Mouse (Mus musculus) spleen, adult 12 weeks (tissue): ENCODE data around the gene Gca.

Experiments used
- DNase-seq: peaks from one replicate; pipeline ENCODE4 v3.0.0; 2022; ENCODE audit warnings: low spot score

The Gca gene

DNA sequence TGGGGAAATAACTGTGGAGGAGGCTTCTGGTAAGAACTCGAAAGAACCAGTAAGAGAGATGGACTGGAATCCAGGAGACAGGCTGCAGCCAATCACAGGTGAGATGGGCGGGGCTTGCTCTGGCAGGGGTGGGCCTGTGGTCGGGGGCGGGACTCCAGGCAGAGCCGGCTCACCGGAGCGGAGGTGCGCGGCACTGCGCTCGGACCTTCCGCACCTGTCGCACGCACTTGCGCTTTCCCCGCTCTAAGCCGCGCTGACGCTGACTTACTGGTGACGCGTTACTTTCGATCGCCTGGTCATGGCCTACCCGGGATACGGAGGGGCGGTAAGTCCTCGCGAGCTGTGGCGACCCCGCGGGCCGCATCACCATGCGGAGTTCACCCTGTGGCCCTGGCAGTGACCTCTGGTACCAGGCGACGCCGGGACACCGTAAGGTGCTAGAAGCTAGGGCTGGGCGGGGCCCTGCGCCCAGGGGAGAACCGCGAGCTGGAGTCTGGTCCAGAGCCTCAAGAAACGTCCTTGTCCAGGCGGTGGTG is at the start of gene Gca:
Gca (plus strand) TSS at position 151 of the 536 bp plus-strand sequence.
- peak; percentile 61 for DNase-seq

DNA sequence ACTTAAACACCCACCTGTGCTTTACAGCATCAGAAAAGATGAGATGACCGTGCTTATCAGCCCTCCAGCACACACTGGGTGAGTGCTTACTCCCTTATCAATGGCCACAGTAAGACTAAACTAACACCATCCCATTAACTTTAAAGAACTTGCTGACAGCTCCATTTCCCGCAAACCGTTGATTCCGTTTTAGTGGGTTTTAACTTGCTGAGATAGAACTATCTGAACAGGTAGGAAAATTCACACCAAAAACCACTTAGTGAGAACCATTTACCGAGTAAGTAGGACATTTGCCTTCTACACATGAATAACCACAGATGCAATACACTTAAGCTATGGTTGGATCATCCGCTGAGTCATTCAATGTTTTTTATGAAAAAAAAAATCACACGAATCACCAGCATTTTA is 45.1 kb upstream of the Gca start:
- DNase-seq, result peak; percentile 48

- no peak for DNase-seq
Measured at GRCm38 (mm10) chr2:62619679-62620078, 44.4 kb upstream of the Gca start.

DNA sequence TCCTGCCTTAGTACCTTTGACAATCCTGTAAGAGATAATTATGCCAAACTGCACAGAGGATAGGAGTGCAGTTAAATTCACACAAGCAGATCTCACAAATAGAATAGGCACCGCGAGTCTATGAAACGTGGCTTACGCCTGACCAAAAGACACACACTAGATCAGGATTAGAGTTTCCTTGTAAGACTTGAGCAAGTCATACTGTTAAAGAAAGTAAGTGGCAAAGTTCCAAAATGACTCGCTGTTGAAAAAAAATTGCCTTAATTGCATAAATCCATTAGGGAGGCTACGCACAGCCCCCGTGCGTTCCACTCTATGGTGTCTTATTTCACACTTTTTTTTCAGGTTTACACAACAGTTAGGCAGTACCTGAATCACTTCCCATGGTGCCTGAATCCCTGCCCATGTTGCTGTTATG is 41.1 kb upstream of the Gca start:
- no peak for DNase-seq

- no peak for DNase-seq
Measured at GRCm38 (mm10) chr2:62627728-62628127, 36.4 kb upstream of the Gca start.

- DNase-seq, result no peak
Measured at GRCm38 (mm10) chr2:62628356-62628755, 35.7 kb upstream of the Gca start.

- no peak for DNase-seq
Measured at GRCm38 (mm10) chr2:62630446-62630845, 33.6 kb upstream of the Gca start.

DNA sequence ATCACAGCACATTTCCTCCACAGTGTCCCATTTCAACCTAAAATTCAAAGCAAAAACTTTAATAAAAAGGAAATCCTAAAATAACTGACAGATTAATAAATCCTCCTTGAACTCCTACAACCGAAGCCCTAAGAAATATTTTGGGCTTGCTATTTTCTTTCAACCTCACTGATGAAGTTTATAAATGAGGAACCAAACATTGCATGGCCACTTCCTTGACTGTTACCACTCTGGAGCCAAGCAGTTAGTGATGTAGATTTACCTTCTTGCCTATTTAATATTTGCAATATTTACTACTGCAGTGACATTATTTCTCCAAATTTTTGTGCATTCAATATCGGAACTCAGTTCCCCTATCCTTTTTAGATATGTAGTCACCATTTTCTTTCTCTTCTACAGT is 24.2 kb upstream of the Gca start:
- no peak for DNase-seq

DNA sequence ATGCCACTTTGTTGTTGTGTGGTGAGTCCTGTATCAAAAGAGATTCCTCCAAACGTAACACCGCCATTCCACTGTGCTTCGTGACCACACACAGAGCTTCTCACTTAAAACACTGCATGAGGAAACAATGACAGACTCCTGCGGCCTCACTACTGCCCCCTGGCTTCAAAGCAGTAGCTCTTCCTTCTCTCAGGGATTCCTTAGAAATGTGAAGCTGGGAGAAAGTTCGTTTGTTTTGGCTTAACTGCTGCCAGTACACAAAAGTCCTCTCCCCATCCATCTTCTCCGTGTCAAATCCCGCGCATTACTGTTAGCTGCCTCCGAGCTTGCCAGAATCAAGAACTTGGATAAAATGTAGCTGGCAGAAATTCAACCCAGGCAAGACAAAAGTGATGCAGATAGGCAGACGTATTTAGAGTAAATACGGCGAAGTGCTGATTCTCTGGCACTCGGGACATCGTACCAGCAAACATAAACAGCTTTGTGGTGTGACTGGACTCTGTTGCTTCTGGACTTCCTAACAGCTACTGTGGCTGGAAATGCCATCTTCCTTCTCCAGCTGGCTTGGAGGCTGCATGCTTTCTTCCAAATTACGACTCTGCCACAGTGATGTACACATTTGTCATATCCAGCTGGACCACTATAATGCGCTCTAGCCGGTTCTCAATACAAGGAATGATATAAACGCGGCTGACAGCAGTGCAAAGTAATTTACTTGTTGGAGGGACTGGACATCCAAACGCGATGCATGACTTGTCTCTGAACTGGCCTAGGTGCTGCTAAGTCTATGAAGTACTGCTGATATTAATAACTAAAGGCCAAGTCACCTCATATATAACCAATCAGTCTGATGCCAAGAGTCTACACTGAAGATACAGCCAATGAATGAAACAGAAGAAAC is 20.4 kb upstream of the Gca start:
- peak; percentile 56 for DNase-seq

DNA sequence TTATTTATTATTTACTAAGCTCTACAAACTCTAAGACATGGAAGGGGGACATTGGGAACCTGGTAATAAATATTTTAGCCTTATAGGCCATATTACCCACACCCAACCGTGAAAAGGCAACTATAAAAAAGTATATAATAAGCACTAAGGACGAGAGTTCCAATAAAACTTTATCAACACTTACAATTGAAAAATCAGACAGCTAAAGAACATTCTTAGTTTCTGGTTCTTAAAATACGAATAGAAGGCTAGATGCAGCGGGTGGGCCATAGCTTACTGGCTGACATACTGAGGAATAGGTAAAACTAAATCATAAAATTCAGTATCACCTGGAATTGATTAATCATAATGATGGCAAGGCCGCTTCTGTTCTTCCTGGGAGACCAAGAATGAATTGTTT is 19.2 kb upstream of the Gca start:
- DNase-seq, result no peak

DNA sequence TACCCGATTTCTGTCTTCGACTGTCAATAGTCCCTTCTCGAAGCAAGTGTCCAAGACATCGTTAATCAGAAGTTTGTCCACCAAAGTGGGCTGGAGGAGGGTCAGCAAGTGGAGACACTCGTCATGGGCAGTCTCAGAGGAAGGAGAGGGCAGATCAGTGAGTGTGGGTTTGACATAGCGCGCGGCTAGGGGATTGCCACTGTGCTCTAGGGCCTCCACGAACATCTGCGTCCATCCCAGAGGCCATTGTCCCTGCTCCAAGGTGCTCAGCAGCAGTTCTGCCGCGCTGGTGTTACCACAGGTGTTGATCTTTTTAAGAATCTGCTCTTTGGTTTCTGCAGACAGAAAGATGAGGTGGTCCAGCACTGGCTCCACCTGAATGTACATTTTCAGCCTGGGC is 18.6 kb upstream of the Gca start:
- DNase-seq, result peak; percentile 40

DNA sequence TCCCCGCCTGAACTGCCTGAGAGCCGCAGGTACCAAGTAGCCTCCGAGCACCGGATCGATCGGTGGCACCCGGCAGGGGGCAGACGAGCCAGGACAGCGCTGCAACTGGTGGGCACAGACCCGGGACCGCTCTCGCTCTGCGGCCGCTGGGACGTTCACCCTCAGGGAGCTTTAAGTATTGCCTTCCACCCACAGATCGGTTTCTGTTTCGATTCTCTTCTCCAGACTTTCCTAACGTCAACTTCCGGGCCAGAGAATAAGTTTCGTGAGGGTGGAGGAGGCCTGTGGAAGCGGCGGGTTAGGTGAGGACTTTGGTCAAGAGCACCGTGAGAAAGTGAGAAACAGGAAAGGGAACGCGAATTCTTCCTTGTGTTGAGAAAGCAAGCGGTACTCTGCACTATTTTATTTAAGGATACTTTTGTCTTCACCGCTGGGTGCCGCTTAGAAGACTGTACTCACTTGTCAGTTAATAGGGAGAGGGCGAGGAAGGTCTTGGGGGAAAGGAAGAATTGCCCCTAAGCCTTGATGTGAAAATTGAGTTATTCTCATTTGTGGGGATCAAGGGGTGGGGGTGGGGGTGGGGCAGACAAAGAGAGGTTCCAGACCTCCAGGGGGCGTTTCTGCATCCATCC is 18.0 kb upstream of the Gca start, which contains the start of gene Ifih1:
Ifih1 (minus strand) TSS at position 242 of the 632 bp plus-strand sequence.
- peak; percentile 61 for DNase-seq

DNA sequence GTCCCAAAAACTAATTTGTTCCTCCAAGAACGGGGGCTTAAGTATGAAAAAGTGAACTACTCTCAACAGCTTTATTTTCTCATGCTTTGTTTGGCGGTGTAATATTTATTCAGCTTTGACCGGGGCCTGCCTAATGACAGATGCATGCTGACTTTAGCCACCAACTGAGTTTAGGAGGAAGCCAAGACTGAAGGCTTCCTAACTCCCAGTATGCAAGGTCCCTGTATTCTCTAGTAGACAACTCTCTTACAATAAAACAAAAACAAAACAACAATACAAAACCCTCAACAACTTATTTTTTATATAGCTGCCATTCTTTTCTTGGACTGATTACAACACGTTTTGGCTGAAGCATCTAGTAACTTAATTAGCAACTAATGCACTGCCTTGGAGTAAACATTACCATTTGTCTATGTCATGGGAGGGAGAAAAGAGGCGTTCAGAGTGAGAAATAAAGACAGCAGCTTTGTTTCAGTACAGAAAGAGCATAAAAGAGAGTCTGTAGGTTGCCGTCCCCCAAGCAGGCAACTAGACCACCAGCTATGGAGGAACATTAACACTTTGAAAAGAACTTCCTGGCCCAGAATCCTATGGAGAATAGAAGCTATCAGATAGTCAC is 17.3 kb upstream of the Gca start:
- DNase-seq, result no peak

DNA sequence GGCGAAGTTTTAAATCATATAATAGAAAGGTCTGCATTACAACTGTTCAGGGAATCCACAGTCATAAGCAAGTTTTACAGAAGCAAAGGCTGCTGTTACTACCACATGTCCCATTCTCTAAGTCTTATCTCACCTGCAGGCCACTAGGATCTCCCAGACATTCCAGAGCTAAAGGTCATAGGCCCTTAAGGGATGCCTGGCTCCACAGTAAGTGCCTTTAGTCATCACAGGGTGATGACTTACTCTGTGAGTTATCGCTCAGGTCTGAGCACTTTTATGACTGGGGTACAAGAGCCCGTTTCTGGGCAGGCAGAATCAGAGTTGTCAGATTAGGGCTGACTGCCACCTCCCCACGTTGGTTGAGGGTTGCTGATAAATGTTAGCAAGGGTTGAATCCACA is 12.2 kb upstream of the Gca start:
- no peak for DNase-seq

DNA sequence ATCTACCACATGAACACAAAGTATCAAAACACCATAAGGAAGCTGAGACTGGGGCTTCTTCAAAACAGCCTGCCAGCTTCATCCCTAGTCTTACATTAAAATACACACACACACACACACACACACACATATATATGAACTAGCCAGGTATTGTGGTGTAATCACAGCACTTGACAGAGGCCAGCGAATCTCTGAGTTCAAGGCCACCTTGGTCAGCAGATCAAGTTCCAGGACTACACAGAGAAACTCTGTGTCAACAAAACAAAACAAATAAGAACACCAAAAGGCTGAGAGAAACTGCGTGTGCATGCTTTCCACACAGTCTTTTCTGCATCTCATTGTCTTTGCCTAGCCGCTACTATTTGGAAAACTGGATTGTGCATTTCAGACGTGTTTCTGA is 11.6 kb upstream of the Gca start:
- no peak for DNase-seq

DNA sequence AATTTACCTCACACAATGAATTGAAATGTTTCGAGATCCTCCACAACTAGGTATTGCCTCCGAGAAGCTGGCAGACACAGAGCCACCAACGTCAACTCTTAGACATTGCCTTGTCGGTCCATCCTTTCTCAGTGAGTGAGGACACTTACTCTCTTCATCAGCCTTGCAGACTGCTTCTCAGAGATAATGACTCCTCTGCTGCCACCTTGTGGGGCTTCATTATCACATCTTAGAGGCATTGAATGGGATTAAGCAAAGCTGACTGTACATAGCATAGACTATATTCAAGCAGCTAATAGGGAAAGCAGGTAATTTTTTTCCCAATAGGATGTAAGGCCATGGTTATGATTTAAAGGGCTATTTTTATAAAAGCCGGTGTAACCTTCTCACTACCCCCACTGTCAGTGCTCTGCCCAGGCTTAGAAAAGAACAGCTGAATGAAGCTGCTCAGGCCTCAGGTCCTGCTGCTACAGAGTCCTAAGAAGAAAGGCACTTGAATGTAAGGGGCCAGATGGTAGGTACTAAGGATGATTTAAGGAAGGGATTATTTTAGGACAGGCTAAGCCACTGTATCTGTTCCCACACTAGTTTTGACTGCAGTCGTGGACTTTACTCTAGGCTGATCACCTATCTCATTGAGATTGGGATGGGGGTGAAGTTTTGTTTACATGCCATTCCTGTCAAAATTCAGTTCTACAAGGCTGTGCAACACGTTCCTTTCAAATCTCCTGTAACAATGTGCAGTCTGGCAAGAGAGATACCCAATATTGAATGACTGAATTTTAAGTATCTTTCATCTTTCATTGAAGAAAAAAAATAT is 9.4 kb upstream of the Gca start:
- DNase-seq, result peak; percentile 20

DNA sequence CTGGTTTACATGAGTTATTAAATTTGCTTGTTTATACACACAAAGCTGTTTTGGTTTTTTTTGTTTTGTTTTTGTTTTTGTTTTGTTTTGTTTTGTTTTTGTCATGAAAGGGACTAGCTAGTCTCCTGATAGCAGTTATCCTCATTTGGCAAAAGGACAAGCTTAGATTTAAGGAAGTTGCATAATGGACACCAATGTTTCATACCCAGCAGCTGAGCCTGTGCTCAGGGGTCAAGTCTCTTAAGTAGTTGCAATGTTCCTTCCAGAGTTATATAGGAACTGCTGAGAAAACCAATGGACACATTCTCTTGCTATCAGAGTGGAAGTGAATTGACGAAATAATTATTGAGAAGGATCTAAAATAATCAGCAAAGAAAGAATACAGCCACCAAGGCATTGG is 8.0 kb upstream of the Gca start:
- DNase-seq, result no peak

- DNase-seq, result no peak
Measured at GRCm38 (mm10) chr2:62660565-62660964, 3.5 kb upstream of the Gca start.

DNA sequence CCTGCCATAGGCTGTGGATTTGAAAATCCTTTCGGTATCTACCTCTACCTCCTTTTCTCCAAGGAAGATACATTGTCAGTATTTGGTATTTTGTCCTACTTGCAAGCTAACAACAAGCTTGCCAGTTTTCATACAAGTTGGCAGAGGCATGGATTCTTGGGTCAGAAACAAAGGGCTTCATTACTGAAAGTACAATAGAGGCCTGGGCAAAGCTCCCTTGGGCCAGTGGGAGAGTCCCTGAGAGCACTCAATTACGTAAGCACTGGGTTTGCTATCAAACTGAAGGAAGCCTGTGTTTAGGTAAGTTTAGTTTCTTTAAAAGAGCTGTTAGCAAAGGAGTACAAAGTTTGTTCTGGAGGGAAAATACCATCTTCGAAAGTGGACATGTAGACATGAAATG is 1.5 kb upstream of the Gca start:
- no peak for DNase-seq

DNA sequence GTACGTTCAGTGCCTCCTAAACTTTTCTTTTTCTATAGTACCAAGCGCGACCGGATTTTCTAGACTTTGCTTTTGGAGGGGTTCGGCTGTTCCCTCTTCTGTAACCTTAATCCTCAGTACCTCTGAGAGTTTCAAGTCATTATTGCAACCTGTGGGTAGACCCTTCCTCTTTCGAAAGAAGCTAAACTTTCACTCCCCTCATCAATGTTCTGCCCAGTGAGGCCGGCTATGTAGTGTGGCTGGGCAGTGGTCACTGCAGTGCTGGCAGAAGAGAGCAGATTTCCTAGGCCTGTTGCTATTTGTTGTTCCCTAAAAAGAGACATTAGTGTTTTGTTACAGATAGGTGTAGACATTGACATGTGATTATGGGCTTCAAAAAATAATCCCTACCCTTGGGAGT is 754 bp downstream of the Gca start:
- no peak for DNase-seq

- DNase-seq, result no peak
Measured at GRCm38 (mm10) chr2:62665536-62665935, 1.5 kb downstream of the Gca start.

DNA sequence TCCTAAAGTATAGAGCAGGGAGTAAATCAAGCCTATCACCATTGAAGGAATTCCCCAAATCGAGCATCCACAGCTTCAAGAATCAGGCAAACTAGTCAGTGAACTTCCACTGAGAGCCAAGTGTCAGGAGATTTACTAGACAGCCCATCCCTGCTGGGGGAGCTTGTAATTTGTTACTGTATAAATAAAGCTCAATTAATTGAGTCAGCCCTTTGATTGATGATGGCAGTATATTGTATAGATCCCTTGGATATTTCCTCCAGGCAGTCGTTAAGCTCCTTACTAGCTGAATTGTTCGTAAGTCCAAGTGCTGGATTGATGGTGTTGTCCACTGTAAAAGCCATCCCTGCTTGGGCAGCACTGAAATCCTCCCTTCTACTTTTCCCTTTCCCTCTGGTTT is 5.8 kb downstream of the Gca start:
- no peak for DNase-seq
